Mouse (Mus musculus) C2C12 (cell line): Measurements from ENCODE around the gene Flnb. TPM values are rescaled to one million over a fixed set of nuclear protein-coding genes. Genes with fewer than 3 reads are reported as not detected.

Experiments used
- H3K27me3 ChIP-seq: one replicate; pipeline ENCODE4 v1.6.1; 2011; ENCODE audit not compliant: control insufficient read depth, insufficient read depth, insufficient read length
- H3K36me3 ChIP-seq: one replicate; pipeline ENCODE4 v1.6.1; 2011; ENCODE audit not compliant: control insufficient read depth, insufficient read depth
- H3K4me3 ChIP-seq: one replicate; pipeline ENCODE4 v1.5.1; 2011; ENCODE audit warnings: mild to moderate bottlenecking, control low read depth; ENCODE audit not compliant: poor library complexity, insufficient read depth, severe bottlenecking
- H3K79me2 ChIP-seq: one replicate; pipeline ENCODE4 v1.6.1; 2011; ENCODE audit not compliant: control insufficient read depth, insufficient read depth
- H3K79me3 ChIP-seq: one replicate; pipeline ENCODE4 v1.6.1; 2011; ENCODE audit warnings: low read depth, control low read depth
- H3ac ChIP-seq: one replicate; pipeline ENCODE3; 2011; ENCODE audit warnings: low read depth; ENCODE audit not compliant: control insufficient read depth, insufficient read length
- CEBPB ChIP-seq: IDR thresholded peaks from one replicate; pipeline ENCODE4 v1.6.1; 2011; ENCODE audit warnings: low read depth, mild to moderate bottlenecking, control low read depth, moderate library complexity
- CTCF ChIP-seq: IDR thresholded peaks from one replicate; pipeline ENCODE4 v1.5.1; 2011; ENCODE audit not compliant: control insufficient read depth, insufficient read depth, insufficient read length
- FOSL1 ChIP-seq: IDR thresholded peaks from one replicate; pipeline ENCODE4 v1.8.0; 2011; ENCODE audit warnings: mild to moderate bottlenecking, low read length; ENCODE audit not compliant: poor library complexity, insufficient read depth, severe bottlenecking
- MAX ChIP-seq: IDR thresholded peaks from one replicate; pipeline ENCODE4 v1.6.1; 2011; ENCODE audit warnings: mild to moderate bottlenecking, control low read depth
- MYOD1 ChIP-seq: IDR thresholded peaks from one replicate; pipeline ENCODE4 v1.6.1; 2011; ENCODE audit warnings: low read depth; ENCODE audit not compliant: control insufficient read depth, insufficient read length
- MYOG ChIP-seq: IDR thresholded peaks from one replicate; pipeline ENCODE4 v1.6.1; 2011; ENCODE audit not compliant: control insufficient read depth, insufficient read length; ENCODE audit errors: extremely low read depth
- USF1 ChIP-seq: IDR thresholded peaks from one replicate; pipeline ENCODE4 v1.6.1; 2011; ENCODE audit warnings: low read depth, mild to moderate bottlenecking, control low read depth, moderate library complexity
- polyA plus RNA-seq: library from polyadenylated mRNA; unstranded; fragments of >200 nt; fragmentation: generic; extraction: Trizol; gene quantifications from one replicate; pipeline ENCODE4 v1.2.1, GENCODE M21; 2012; ENCODE audit warnings: missing spikeins

Flnb gene
- polyA plus RNA-seq, 1 experiment = 154 TPM

DNA sequence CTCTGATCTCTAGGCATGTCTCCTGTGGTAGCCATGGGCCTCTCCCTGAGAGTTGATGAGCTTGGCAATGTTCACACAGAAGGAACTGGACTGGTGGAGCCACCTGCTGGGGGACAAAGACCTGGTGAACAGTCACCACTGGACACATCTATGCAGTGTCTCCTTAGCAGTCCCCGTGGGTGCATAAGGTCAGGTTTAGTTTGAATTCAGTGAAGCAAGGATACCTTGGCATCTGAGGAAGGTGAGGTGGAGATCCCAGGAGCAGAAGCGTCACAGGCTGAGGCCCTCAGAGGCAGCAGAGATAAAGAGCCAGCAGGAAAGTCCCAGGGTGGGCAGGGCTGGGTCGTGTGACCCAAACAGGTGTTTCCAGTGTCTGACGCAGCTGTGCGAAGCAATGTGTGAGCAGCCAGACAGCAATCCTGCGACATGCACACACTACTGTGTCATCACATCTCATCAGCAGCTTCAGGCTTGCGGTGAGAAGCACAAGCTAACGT lies 176.6 kb downstream of the Flnb start, which contains the start of gene Dnase1l3:
TSS of gene Dnase1l3 (minus strand) at position 303 of the 497 bp plus-strand sequence.
- H3K27me3 ChIP-seq = no peaks in the 10 kb centered on the region
- no peak within 1 kb of the TSS for H3K4me3 ChIP-seq
- no peak within 1 kb of the TSS for H3ac ChIP-seq
- no peaks in the 10 kb centered on the region for H3K79me3 ChIP-seq
- no peaks in the 10 kb centered on the region for H3K79me2 ChIP-seq
- H3K36me3 ChIP-seq = no peaks in the 10 kb centered on the region
- TF ChIP-seq MYOD1 (no peak), MYOG (no peak), CEBPB (no peak), CTCF (no peak), FOSL1 (no peak), USF1 (no peak), MAX (no peak)

DNA sequence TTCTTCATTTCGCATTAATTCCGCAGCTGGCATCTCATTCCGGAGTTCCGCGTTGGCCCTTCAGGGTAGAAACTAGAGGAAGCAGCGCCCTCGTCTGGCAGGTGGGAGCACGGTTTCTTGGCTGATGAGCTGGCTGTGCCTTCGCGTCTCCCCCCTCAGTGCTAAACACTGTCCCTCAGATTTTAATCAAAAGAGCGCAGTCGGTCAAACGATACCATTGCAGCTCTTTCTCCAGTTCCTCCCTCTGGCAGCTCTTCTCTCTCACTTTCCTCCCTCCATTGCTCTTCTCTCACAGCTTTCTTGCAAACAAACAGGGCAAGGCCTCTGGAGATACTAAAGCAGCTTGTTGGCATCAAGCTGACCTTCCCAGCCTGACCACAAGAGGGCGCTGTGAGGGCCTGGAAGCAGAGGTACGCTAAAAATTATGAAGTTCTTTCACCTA lies 179.5 kb downstream of the Flnb start:
- H3K27me3 ChIP-seq = no peaks in the 10 kb centered on the region
- H3K4me3 ChIP-seq = no peak overlapping the region
- no peaks in the 10 kb centered on the region for H3K79me2 ChIP-seq
- H3ac ChIP-seq = no peak overlapping the region
- no peaks in the 10 kb centered on the region for H3K79me3 ChIP-seq
- TF ChIP-seq CEBPB = no peak
- no peak for TF ChIP-seq USF1
- no peak for TF ChIP-seq MAX
- no peak for TF ChIP-seq MYOG
- no peak for TF ChIP-seq FOSL1
- peak; percentile 76 for TF ChIP-seq CTCF
- TF ChIP-seq MYOD1 = no peak
- H3K36me3 ChIP-seq = no peaks in the 10 kb centered on the region

DNA sequence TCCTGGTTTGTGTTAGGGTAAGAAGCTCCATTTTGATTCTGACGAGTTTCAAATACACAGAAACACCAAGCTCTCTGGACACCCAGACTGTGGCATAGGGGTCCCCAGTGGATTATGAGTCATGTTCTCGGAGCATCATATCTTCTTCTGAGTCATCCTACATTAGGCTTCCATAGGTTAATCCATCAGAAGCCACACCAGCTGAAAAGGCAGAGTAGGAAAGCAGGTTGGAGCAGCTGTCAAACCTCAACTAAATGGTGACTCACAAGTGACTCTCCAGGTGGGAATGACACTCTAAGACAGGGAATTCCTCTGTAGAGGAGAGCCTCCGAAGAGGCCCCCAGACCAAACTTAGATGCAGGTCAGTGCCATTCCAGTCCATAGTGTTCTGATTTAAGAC lies 181.3 kb downstream of the Flnb start:
- H3K79me3 ChIP-seq = no peaks in the 10 kb centered on the region
- peak; percentile 85 for TF ChIP-seq MYOD1
- TF ChIP-seq FOSL1 = peak; percentile 71
- TF ChIP-seq MAX = no peak
- H3K36me3 ChIP-seq = no peaks in the 10 kb centered on the region
- H3ac ChIP-seq = no peak overlapping the region
- no peaks in the 10 kb centered on the region for H3K79me2 ChIP-seq
- no peak overlapping the region for H3K4me3 ChIP-seq
- H3K27me3 ChIP-seq = no peaks in the 10 kb centered on the region

DNA sequence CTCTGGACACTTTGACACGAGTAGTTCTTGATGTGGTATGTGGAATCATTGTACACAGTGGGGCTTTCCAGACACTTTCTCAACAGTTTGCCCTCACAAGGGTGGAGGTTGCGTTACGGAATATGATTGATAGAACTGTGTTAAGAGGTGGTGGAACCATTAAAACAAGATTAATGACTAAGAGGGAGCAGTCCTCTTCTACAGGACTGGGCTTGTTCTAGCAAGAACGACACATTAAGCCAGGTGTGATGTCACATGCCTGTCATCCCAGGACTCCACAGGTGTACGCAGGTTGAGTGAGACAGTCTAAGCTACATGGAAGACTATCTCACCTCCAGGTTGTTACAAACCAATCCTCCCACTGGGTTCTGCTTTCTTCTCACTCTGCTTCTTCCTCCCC lies 181.7 kb downstream of the Flnb start:
- H3K4me3 ChIP-seq = no peak overlapping the region
- TF ChIP-seq MYOD1 (no peak), MAX (no peak), FOSL1 (no peak), MYOG (no peak), CEBPB (no peak)
- no peaks in the 10 kb centered on the region for H3K36me3 ChIP-seq
- no peak overlapping the region for H3ac ChIP-seq
- no peaks in the 10 kb centered on the region for H3K79me2 ChIP-seq
- H3K27me3 ChIP-seq = no peaks in the 10 kb centered on the region
- no peaks in the 10 kb centered on the region for H3K79me3 ChIP-seq

DNA sequence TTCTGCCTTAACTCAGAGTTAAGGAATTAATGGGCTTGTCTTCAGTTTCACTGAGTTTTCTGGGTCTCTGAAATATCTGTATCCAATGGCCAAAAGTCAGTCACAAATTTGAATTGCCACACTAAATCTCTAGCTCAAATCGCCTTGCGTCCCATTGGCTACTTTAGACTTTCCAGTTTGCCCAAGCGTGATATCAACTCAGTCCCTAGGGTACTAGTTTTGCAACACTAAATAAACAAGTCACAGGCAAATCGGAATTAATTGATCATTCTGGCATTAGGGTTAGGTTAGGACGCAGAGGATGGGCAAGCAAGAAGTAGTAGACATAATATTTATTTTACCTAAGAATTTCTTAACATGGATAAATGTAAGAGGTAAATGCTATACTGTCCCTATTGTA lies 182.5 kb downstream of the Flnb start:
- Histone ChIP-seq H3ac (no peak overlapping the region), H3K4me3 (no peak overlapping the region), H3K36me3 (no peaks in the 10 kb centered on the region), H3K79me2 (no peaks in the 10 kb centered on the region), H3K79me3 (no peaks in the 10 kb centered on the region), H3K27me3 (no peaks in the 10 kb centered on the region)
- TF ChIP-seq USF1 (no peak), CEBPB (no peak), FOSL1 (no peak), MYOD1 (no peak), MAX (no peak), MYOG (no peak), CTCF (no peak)

Other genes starting within 250 kb of the Flnb start
- gene Gm3558, start 249.4 kb upstream of the Flnb start, polyA plus RNA-seq = not detected
- gene Gm10338, start 222.4 kb upstream of the Flnb start, polyA plus RNA-seq = not detected
- not detected for gene Gm10128, start 174.0 kb upstream of the Flnb start, polyA plus RNA-seq
- gene Gm26661, start 26.4 kb upstream of the Flnb start, polyA plus RNA-seq = not detected
- not detected for gene Gm45521, start 139.3 kb downstream of the Flnb start, polyA plus RNA-seq
- not detected for gene Dnase1l3, start 176.6 kb downstream of the Flnb start, polyA plus RNA-seq
- gene Abhd6, start 184.9 kb downstream of the Flnb start, polyA plus RNA-seq = 9.0 TPM